Mouse (Mus musculus): ENCODE results near the gene Itgav. TPM values are rescaled to one million over a fixed set of nuclear protein-coding genes. Genes with fewer than 3 reads are reported as not detected.

The Itgav gene
- polyA plus RNA-seq, 1 experiment, result 17.5 TPM

DNA sequence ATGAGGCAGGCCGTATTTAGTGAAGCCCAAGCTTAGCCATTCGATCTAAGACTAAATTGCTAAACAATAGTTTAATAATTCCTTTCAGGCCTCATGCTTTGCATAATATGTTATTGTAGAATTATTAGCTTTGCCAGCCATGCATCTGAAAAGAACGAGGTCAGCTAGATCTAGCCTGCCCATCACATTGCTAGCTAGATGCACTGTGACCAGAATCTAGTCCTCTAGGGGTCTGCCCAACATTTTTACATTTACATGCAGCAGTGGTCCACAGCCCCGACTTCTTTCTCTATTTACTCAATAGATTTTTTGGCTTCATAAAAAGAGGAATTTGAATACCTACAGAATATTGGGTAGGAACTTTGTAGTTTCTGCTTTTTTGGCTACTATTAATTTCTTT lies 67.9 kb downstream of the Itgav start:
- 93% methylated on average over 4 of the region's 4 CpGs for WGBS
- no peak for DNase-seq (ENCODE audit: low read depth in 1 of 2, low spot score in 2 of 2)
- Histone ChIP-seq H3K4me3 (ENCODE audit: extremely low read depth, insufficient read depth, insufficient read length) (no peak overlapping the region), H3K4me1 (ENCODE audit: control insufficient read depth, insufficient read depth, insufficient read length) (no peaks in the 10 kb centered on the region), H3K36me3 (ENCODE audit: control insufficient read depth, insufficient read depth, low read length) (peaks cover 32% of the 10 kb centered on the region), H3K27me3 (ENCODE audit: control insufficient read depth, insufficient read depth, low read length) (no peaks in the 10 kb centered on the region), H3K27ac (ENCODE audit: insufficient read depth, low read length) (no peak overlapping the region)
- TF ChIP-seq CTCF (IDR thresholded peaks at IDR 0.05; ENCODE audit: extremely low read depth, insufficient read depth, insufficient read length, insufficient replicate concordance) (no peak), POLR2A (IDR thresholded peaks at IDR 0.05; ENCODE audit: low read depth, low read length) (no peak)

DNA sequence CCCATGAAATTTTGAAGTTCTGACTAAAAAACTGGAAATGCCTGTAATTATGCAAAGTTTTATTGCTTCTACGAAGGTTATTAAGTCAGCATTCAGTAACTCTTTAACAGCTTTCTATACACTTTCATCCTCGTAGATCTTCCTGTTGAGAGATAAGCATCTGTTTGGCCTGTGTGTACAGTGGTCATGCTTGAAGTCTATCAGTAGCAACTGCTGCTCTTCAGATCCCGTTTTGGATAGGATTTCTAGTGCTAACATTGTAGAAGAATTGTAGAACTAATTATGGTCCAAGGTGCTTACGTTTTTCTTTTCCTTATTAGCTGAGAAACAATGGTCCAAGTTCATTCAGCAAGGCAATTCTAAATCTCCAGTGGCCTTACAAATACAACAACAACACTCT lies 71.6 kb downstream of the Itgav start:
- Histone ChIP-seq H3K36me3 (ENCODE audit: control insufficient read depth, insufficient read depth, low read length) (peaks cover 37% of the 10 kb centered on the region), H3K27me3 (ENCODE audit: control insufficient read depth, insufficient read depth, low read length) (no peaks in the 10 kb centered on the region), H3K4me3 (ENCODE audit: extremely low read depth, insufficient read depth, insufficient read length) (no peak overlapping the region), H3K27ac (ENCODE audit: insufficient read depth, low read length) (no peak overlapping the region), H3K4me1 (ENCODE audit: control insufficient read depth, insufficient read depth, insufficient read length) (no peaks in the 10 kb centered on the region)
- no peak for TF ChIP-seq POLR2A (IDR thresholded peaks at IDR 0.05; ENCODE audit: low read depth, low read length)
- TF ChIP-seq CTCF (IDR thresholded peaks at IDR 0.05; ENCODE audit: extremely low read depth, insufficient read depth, insufficient read length, insufficient replicate concordance), result no peak
- WGBS, result 76% methylated on average over 4 of the region's 4 CpGs
- DNase-seq (ENCODE audit: low read depth in 1 of 2, low spot score in 2 of 2), result no peak

DNA sequence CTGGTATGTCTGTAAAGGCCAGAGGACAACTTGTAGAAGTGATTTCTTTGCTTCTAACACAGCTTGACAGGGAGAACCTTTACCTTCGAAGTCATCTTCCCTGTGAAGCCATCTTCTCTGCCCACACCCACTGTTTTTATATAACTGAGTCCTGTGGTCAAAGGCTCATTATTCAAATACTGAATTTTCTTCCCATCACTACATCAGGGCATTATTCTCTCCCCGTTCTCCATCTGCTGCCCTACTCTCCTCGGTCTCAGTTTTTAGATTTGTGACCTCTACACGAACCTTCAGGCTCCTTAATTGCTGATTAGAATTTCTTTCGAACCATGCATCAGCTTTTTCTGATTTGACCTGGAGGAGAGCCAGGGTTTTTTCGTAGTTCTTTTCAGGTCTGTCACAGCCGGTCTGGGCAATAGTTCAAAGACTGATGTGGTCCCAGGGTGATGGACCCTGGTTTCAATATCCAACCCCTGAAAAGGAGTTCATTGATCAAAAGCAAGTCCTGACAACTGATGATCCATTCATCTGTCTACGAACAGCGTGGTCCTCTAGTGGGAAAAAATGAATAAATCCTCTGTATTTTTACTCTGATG lies 73.8 kb downstream of the Itgav start:
- no peaks in the 10 kb centered on the region for H3K4me1 ChIP-seq (ENCODE audit: control insufficient read depth, insufficient read depth, insufficient read length)
- no peak for DNase-seq (ENCODE audit: low read depth in 1 of 2, low spot score in 2 of 2)
- peaks cover 44% of the 10 kb centered on the region for H3K36me3 ChIP-seq (ENCODE audit: control insufficient read depth, insufficient read depth, low read length)
- WGBS, result 90% methylated on average over 9 of the region's 9 CpGs
- TF ChIP-seq POLR2A (IDR thresholded peaks at IDR 0.05; ENCODE audit: low read depth, low read length), result no peak
- no peak for TF ChIP-seq CTCF (IDR thresholded peaks at IDR 0.05; ENCODE audit: extremely low read depth, insufficient read depth, insufficient read length, insufficient replicate concordance)
- H3K27me3 ChIP-seq (ENCODE audit: control insufficient read depth, insufficient read depth, low read length), result no peaks in the 10 kb centered on the region
- no peak overlapping the region for H3K4me3 ChIP-seq (ENCODE audit: extremely low read depth, insufficient read depth, insufficient read length)
- no peak overlapping the region for H3K27ac ChIP-seq (ENCODE audit: insufficient read depth, low read length)

DNA sequence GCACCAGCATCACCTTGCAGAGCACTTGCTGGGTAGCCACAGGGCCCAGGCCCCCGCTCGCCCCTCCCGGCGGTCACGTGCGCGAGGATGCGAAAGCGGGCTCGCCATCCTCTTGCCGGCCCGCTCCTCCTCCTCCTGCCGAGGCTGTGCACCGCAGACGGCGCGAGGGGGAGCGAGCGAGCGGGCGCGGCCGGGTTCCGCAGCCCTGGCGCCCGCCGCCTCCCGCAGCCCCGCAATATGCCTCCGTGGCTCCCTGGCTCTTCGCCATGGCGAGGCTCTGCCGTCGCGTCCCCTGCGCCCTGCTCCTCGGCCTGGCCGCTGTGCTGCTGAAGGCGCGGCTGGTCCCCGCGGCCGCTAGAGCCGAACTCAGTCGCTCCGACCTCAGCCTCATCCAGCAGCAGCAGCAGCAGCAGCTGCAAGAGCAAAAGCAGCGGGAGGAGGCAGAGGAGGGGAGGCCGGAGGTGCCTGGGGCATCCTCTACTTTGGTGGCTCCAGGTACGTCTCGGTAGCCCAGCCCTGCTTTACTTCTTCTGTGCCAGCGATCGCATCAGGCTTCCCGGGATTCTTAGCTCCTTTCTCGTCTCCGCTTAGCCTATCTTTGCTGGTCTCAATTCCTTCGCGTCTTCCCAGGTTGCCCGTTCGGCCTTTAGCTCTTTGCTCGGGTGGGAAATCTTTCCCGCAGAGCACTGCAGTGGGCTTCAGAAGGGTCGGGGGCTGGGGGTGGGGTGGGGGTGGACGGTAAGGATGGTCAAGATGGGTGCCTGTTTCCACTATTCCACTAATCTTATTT lies 88.5 kb downstream of the Itgav start, which contains the start of gene Fam171b:
Gene Fam171b (plus strand): TSS at position 154 of the 790 bp plus-strand sequence.
- Histone ChIP-seq H3K27me3 (ENCODE audit: control insufficient read depth, insufficient read depth, low read length) (peaks cover 7% of the 10 kb centered on the region), H3K4me1 (ENCODE audit: control insufficient read depth, insufficient read depth, insufficient read length) (peaks cover 6% of the 10 kb centered on the region; the same call in 1 of the 2 replicates), H3K36me3 (ENCODE audit: control insufficient read depth, insufficient read depth, low read length) (no peaks in the 10 kb centered on the region), H3K27ac (ENCODE audit: insufficient read depth, low read length) (no peak within 1 kb of the TSS), H3K4me3 (ENCODE audit: extremely low read depth, insufficient read depth, insufficient read length) (peak within 1 kb of the TSS; percentile 59)
- DNase-seq (ENCODE audit: low read depth in 1 of 2, low spot score in 2 of 2), result peak; percentile 5 to 54
- 1% methylated on average over 60 of the region's 63 CpGs for WGBS
- TF ChIP-seq POLR2A (IDR thresholded peaks at IDR 0.05; ENCODE audit: low read depth, low read length), result no peak

DNA sequence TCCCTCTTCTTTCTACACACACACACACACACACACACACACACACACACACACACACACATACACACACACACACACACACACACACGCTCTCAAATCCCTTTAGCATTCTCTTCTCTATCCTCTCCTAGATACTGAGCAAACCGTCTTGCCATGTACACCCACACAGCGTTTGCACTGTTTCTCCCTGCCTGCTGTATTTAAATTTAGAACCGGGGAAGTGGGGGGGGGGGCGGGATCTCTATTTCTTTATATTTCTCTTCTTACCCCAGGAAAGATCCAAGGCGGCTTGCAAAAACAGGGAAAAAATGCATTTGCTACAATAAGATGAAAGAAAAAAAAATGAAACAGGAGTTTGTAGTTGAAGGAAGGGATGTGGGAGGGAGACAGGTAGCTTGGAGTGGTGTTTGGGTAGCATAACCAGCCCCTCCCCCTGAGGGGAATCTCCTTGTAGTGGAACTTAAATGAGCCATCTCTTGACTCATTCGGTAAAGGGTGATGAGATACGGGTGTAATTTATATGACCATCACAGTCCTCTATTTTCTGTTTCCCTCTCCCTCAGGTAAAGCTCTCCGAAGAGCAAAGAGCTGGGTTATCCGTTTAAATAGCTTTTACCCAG lies 89.2 kb downstream of the Itgav start:
- TF ChIP-seq CTCF (IDR thresholded peaks at IDR 0.05; ENCODE audit: extremely low read depth, insufficient read depth, insufficient read length, insufficient replicate concordance) (no peak), POLR2A (IDR thresholded peaks at IDR 0.05; ENCODE audit: low read depth, low read length) (no peak)
- H3K36me3 ChIP-seq (ENCODE audit: control insufficient read depth, insufficient read depth, low read length), result no peaks in the 10 kb centered on the region
- WGBS, result 33% methylated on average over 10 of the region's 10 CpGs
- DNase-seq (ENCODE audit: low read depth in 1 of 2, low spot score in 2 of 2), result no peak
- H3K27ac ChIP-seq (ENCODE audit: insufficient read depth, low read length), result no peak overlapping the region
- H3K4me1 ChIP-seq (ENCODE audit: control insufficient read depth, insufficient read depth, insufficient read length), result peaks cover 6% of the 10 kb centered on the region; the same call in 1 of the 2 replicates
- no peak overlapping the region for H3K4me3 ChIP-seq (ENCODE audit: extremely low read depth, insufficient read depth, insufficient read length)
- H3K27me3 ChIP-seq (ENCODE audit: control insufficient read depth, insufficient read depth, low read length), result peaks cover 7% of the 10 kb centered on the region

DNA sequence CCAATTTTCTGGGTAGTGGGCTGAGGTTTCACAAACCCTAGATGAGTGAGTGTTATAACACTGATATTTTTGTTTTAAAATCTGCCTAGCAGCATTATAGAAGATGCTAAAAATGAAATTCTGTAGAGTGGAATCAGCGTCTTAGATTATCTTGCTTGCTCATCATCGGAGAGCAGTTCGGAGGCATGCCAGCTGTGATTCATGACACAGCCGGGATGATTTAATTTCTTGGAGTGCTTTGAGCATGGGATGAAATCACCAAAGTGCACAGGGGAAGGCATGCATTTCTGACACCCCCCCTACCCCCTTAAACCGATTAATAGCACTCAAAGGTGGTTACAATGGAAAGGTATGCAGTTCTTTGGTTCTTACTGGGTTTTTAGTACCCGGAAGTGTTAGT lies 89.8 kb downstream of the Itgav start:
- TF ChIP-seq CTCF (IDR thresholded peaks at IDR 0.05; ENCODE audit: extremely low read depth, insufficient read depth, insufficient read length, insufficient replicate concordance), result no peak
- no peak for TF ChIP-seq POLR2A (IDR thresholded peaks at IDR 0.05; ENCODE audit: low read depth, low read length)
- H3K4me1 ChIP-seq (ENCODE audit: control insufficient read depth, insufficient read depth, insufficient read length), result peaks cover 6% of the 10 kb centered on the region; the same call in 1 of the 2 replicates
- no peak overlapping the region for H3K27ac ChIP-seq (ENCODE audit: insufficient read depth, low read length)
- WGBS, result 74% methylated on average over 6 of the region's 6 CpGs
- peaks cover 7% of the 10 kb centered on the region for H3K27me3 ChIP-seq (ENCODE audit: control insufficient read depth, insufficient read depth, low read length)
- no peak for DNase-seq (ENCODE audit: low read depth in 1 of 2, low spot score in 2 of 2)
- no peak overlapping the region for H3K4me3 ChIP-seq (ENCODE audit: extremely low read depth, insufficient read depth, insufficient read length)
- H3K36me3 ChIP-seq (ENCODE audit: control insufficient read depth, insufficient read depth, low read length), result no peaks in the 10 kb centered on the region
